Mouse (Mus musculus): ENCODE measurements around the gene Aox2.

The Aox2 gene

DNA sequence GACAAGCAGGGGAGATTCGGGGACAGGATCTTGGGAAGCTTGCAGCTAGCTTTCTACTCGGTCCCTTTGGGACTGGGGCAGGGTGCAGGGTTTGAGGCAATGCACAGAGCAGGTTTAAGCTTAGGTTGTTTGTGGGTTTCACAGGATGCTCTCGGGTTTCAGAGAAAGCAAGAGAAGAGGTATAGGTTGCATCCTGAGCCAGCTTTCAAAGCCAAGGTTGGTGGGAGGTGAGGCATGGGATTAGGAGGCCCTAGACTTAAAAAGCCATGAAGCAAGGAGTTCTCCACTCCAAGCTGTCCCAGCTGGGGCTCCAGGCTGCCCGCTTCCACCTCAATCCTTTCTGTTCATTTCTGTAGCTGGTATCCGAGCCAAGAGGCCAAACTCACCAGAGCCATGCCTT lies at the start of gene Aox2:
Gene Aox2 (plus strand): TSS at position 301 of the 400 bp plus-strand sequence.
- DNase-seq (ENCODE audit: low read depth, low spot score): no peak

DNA sequence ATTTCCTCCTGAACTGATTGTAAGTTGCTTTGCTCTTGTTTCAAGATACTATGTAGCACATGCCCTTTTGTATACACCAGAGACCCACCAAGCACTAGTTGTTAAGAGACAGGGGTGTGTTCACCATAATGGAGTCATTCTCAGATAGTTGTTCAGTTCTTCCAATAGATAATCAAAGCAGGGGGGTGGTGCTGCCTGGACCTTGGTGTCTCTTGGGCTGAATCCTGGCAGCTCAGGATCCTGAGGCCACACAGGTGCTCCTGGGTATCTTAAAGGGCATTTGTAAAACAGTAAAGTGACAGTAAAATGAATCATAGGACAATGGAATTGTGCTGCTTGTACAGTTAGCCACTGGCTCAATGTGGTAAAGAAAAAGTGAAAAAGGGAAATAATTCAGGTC lies 49.2 kb upstream of the Aox2 start:
- no peak for DNase-seq (ENCODE audit: low read depth, low spot score)

DNA sequence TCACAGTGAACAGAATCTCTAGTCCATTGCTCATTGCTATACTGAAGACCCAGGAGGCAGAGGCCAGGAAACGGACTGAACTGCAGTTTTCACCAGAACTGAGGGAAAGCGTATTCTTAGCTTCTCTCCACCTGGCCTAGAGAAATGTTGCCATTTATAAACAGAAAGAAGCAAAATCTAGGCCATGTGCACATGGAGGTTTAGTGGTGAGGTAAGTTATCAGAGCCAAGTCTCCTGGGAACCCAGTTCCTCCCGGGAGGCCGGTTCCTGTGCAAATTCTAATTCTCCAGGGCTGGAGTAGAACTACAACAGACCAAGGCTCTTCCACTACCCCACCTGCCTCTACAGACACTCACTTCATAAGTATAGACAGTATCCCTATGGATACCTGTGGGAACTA lies 48.4 kb upstream of the Aox2 start:
- DNase-seq (ENCODE audit: low read depth, low spot score): no peak

DNA sequence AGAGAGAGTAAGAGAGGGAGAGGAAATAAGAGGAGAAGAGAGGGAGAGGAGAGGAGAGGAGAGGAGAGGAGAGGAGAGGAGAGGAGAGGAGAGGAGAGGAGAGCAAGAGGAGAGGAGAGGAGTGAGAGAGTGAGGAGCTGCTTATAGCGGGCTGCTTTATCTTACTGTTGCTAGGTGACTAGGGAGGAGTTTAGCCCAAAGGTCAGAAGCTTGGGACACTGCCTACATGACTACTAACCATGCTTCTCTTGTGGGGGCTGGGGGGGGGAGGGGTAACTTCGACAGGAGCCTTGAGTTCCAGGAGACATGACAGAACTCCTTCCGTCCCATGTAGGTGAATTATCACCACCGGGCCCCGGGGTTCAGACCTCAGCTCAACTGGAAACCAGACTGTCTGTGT lies 47.6 kb upstream of the Aox2 start:
- no peak for DNase-seq (ENCODE audit: low read depth, low spot score)

DNA sequence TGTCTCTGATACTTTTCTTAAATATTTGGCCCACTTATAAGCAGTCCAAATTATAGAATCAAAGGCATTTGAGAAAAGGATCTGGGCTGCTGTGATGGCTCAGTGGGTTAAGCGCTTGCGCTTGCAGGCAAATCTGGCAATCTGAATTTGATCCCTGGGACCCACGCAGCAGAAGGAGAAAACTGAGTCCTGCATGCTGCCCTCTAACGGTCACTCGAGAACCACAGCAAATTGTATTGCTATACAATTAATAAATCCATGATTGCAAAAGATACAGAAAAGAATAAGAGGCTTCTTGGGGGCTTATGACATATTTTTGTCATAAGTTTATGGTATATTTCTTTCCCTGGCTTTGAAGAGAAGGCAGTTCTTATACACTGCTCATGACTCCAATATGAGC lies 42.7 kb upstream of the Aox2 start:
- no peak for DNase-seq (ENCODE audit: low read depth, low spot score)

DNA sequence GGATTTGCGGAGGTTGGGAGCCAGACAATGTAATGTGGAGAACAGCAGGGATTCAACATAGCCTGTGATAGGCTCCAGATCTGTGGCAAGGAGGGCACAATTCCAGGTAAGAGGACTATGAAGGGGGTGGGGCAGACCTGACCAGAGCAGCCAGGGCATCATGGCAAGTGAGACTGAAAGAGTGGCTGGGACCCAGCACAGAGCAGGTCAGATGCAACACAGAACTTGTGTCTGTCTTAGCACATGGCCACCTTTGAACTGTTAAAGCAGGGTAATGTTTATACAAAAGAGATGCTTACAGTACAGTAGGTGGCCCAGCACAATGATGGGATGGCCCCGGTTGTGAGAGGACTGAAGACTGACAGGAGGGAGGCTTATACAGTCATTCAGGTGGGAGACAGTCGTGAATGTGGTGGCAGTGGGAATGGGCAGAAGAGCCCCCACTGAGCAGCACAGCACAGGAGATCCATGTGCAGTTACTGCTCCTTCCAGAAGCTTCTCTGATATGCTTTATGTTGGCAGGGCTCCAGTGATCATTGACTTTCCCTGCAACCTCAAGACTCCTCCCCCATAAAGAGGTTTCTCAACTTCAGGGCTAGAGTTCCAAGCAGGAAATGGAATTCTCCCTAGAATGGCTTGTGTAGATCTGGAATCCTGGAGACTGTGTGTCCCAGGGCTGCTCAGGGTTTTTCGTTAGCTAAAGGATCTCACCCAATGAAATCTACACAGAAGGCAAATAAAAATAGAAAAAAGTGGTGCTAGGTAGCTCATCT lies 40.4 kb upstream of the Aox2 start:
- no peak for DNase-seq (ENCODE audit: low read depth, low spot score)

DNA sequence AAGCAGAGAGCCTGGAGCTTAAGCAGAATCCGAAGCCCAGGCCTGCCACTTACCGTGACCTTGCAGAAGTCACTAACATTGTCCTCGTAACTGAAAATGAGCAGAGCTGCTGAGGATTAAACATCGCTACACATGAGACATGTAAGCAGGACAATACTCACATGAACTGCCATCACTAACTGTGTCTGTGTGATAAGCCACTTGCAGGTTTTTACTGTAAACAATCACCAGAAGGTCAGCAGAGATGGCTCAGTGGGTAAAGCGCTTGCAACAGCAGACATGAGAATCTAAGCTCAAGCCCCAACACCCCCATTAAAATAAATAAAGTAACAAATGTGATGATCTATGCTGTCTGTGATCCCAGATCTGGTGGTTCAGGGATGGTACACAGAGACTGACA lies 39.7 kb upstream of the Aox2 start:
- DNase-seq (ENCODE audit: low read depth, low spot score): no peak

DNA sequence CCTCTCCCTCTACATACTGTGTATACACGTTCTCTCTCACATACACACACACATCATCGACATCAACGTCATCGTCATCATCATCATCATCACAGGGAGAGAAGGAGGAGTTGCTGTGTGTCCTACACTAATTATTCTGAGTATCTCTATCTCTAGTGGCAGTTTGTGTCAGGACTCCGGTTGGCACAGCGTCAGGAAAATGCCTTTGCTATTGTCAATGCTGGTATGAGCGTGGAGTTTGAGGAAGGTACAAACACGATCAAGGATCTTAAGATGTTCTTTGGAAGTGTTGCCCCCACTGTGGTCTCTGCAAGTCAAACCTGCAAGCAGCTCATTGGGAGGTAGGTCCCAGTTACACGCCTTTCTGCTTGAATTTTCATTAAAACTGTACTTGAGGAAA lies 39.2 kb upstream of the Aox2 start:
- DNase-seq (ENCODE audit: low read depth, low spot score): no peak

DNA sequence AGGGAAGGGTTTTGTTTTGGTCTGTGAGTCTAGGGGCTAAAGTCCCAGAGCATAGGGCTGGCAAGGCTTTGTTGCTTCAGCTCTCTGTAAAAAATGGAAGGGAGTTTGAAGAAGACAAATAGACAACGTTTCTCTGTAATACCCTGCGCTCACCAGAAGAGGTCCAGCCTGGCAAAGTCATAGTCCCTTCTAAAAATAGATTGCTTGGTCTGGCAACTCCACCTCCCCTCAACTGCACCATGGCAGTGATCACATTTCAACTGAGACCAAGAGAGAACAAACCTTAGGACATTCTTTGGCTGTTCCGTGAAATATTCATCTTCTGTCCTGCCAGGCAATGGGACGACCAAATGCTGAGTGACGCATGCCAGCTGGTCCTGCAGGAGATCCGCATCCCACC lies 37.8 kb upstream of the Aox2 start:
- DNase-seq (ENCODE audit: low read depth, low spot score): no peak

DNA sequence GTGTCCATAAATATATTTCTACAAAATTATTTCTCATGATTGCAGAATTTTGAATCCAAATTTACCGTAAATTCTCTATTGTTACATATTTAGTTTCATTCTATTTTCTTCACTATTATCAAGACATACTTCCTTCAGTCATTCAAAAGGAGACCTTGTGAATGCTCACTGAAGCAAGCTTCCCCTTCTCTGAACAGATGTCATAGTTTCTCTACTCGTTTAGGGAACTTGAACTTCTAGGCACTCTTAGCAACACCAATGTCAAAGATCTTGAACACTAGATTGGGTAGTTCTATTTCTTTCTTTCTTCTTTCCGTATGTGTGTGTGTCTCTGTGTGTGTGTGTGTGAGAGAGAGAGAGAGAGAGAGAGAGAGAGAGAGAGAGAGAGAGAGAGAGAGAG lies 33.6 kb upstream of the Aox2 start:
- DNase-seq (ENCODE audit: low read depth, low spot score): no peak

DNA sequence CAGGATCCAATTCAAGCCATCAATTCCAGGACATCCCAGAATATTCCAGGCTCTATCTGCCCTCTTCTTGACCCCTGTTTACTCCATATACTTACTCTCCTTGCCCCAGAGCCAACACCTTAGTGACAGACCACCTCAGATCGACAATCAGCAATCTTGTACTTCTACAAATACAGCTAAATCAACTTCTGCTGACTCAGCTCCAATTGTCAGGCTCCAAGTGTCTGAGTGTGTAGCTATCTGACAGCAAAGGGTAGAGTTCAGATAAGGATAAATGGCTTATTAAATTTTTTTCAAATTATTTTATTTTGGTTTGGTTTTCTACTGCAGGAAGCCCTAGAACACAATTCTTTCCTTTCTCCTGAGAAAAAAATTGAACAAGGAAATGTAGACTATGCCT lies 29.6 kb upstream of the Aox2 start:
- no peak for DNase-seq (ENCODE audit: low read depth, low spot score)

DNA sequence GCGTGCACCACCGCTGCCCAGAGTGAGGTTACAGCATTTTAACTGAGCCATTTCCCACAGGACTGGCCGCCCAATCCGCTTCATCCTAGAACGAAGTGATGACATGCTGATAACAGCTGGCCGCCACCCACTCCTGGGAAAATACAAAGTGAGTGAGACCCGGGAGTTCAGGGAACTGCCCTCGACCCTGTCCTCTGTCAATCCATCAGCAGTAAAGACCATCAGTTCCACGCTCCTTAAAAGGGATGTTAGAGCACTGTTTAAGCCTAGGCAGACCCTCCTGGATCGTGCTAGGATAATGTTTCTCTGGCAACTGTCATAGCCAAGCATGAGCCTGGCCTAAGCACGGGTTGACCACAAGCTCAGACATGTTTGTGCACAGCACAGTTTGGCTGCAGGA lies 24.7 kb upstream of the Aox2 start:
- DNase-seq (ENCODE audit: low read depth, low spot score): no peak

DNA sequence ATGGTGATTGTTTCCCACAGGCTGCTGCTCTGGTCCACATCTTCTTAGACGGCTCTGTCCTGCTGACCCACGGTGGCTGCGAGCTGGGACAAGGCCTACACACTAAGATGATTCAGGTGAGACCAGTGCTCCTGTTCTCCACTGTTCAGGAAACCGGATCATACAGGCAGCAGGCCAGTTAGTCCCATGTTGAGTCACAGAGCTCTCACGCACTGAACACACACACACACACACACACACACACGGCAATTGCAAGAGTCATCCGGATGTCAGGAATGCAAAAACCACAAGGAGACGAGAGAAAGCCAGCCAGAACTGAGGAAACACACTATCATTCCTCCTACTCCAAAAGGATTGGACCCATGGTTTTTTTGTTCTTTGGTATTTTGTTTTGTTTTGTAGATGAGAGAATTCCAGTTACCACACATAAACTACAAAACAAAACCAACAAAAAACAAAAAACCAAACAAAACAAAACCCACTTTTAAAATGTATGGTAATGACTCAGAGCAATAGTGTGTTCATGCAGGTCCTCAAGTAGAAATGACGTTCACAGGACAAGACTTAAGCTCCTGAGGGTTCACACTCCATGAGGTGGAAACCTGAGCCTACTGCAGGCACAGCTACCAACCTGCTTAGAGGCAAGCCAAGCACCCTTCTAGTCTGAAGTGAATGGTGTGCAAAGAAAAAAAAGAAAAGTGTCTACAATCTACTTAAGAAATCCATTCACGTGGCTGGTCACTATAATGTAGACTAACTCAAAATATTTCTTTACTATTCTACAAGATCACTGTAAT lies 20.7 kb upstream of the Aox2 start:
- DNase-seq (ENCODE audit: low read depth, low spot score): no peak

DNA sequence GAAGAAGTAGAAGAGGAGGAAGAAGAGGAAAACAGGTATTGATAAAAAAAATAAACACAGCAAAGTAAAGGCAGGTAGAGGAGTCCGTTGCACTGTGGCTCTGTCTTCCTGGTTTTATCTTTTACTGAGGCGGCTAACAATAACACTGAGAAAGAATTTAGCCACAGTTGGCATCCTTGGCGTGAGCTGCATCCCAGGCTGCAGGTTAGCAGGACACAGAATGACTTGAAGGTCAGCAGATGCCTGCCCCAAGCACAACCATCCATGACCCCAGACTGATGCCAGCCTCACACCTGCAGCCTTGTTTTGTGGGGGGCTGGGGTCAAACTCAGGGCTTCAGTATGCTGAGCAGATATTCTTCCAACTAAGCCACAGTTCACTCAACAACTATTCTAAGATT lies 17.8 kb upstream of the Aox2 start:
- no peak for DNase-seq (ENCODE audit: low read depth, low spot score)

DNA sequence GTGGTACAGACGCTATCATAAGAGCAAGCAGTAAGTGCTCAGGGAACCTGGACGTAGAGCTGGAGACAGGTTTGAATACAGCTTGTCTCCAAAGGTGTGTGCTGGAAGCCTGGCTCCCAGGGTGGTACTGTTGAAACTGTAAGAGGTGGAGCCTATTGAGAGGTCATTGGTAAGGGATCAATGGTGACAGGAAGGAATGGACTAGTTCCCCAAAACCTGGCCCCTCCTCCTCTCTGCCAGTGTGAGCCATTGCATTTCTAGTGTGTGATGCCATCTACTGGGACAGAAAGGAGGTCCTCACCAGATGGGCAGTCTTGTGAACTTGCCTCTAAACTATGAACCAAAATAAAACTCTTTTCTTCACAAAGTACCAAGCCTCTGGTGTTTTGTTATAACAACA lies 9.9 kb upstream of the Aox2 start:
- no peak for DNase-seq (ENCODE audit: low read depth, low spot score)

DNA sequence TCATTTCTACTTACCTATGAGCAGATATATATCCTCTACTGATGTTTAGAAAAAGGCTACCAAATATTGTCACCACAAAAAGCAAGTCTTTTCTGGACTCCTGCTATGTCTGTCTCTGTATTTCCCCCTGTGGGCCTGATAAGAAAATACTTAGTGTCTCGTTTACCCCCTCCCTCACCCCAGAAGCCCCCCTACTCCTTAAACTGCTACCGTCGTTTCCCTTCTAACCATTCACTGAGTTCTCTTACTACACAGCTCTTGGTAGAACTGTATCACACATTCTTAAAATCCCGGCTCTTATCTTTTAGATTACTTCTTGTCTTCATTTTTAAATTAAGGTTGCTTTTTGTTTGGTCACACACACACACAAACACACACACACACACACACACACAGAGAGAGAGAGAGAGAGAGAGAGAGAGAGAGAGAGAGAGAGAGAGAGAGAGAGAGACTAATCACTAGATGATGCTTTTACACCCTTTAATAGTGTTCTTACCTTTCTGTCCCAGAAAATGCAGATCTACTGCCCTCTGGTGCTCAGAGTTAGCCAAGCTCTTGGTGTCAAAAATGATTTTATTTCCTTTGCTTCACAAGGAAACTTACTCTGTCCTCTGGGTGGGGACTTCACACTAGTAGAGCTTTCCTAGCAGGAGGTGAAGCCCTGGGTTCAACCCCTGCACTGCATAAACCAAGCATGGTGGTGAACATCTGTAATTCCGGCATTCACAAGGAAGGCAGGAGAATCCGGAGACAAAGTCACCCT lies 7.1 kb upstream of the Aox2 start:
- no peak for DNase-seq (ENCODE audit: low read depth, low spot score)

DNA sequence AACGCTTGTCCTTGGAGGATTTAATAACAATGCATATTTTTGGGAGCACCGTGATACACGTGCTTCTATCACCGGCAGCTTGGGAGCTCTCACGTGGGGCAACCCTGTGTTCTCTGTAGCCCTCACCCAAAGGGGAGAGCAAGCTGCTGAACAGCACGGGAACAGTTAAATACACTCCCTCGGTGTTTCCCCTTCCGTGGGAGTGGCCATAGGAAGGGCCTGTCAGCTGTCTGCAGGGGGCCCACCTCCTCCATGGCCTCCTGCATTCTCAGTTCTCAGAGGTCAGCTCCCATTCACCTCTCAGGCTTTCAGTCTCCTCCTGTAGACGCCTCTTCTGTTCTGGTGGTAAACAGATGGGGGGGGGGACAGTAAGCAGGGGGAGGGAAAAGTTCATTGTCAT lies 2.2 kb upstream of the Aox2 start:
- DNase-seq (ENCODE audit: low read depth, low spot score): no peak

DNA sequence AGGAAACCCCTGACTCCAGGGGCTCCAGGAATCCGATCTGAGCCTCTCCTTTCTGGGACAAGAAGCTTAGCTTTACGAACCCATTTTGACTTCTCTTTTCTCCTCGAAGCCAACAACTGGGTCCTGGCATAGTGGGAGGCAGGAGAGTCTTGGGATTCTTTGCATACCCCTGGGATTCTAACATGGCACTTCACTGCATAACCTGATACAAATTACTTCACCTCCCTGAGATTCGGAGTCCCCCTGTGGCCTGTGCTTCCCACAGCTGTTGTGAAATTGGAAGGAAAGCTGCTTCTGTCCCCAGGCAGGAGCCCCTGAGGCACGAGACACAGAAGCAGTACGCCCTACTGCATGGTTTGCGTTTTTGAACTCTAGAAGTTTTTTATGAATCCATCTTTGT lies 387 bp downstream of the Aox2 start:
- no peak for DNase-seq (ENCODE audit: low read depth, low spot score)

DNA sequence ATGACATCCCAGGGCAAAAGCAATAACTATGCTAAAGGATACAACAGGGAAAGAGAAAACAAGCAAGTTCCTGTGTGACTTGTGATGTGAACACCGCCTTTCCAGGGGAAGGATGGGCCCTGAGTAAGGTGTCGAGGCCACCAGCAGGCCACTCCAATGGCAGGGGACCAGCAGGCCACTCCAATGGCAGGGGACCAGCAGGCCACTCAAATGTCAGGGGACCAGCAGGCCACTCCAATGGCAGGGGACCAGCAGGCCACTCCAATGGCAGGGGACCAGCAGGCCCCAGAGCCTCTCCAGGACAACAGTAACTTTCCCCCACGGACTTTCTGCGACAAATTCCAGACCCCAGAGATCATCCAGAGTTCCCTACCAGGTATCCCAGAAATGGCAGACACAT lies 2.3 kb downstream of the Aox2 start:
- DNase-seq (ENCODE audit: low read depth, low spot score): no peak

DNA sequence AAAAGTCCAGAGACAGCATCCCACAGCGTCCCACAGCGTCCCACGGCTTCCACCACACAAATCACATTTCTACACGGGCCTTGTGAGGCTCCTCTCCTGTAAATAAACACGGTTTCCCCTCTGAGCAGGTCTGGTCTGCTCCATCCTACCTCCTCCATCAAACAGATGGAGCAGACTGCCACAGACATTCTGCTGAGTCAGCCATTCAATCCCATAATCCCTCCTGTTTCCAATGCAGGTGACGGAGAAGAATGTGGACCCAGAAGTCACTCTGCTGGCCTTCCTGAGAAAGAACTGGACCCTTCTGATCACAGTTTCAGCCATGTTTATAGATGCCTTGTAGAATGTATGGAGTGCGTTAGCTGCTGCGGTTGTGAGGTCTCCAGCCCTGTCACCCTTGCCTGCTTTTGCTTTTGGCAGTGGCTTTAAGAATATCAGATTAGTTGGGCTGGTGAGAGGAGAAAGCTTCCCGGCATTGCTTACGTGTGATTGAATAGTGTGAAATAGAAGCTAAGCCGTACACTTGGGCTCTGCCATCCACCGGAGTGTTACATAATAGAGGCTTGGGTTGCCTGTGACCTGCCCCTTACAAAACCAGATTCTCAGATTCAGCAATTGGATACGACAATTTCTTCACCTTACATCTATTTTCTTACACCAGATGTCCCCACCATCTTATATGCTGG lies 3.0 kb downstream of the Aox2 start:
- no peak for DNase-seq (ENCODE audit: low read depth, low spot score)

DNA sequence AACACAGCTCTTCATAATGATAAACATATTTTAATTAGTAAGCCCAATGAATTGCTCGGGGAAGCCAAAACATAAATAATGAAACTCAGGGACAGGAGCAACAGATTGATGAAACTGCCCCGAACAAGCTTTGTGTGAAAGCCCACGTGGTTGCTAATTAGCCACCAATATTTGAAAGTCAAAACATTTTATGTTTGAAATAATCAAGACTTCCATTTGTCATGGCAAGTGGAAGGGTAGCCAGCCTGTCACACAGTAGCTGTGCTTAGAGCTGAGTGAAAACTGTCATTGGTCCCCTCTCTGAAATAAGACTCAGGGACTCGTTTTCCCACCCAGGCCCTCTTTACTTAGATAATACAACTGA lies 3.5 kb downstream of the Aox2 start:
- no peak for DNase-seq (ENCODE audit: low read depth, low spot score)

DNA sequence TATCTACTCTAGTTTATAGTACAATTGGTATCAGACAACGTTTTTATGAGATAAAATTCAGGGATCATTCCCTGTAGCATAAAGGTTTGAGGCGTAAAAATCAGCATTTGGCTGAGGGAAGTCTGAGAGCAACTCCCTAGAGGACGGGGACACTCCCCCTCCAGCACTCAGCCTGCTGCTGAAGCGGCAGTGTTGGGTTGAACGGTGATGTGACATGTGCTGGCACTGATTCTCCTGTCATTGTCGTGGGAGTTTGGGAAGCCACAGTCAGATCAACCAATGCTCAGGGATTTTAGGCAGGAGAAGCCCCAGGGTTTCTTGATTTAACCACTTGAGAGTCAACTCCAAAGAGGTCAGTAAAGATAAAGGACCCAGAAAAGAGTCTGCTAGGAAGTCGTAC lies 6.4 kb downstream of the Aox2 start:
- DNase-seq (ENCODE audit: low read depth, low spot score): no peak

Data from WW6 (cell line).